In the genomic region with DNA sequence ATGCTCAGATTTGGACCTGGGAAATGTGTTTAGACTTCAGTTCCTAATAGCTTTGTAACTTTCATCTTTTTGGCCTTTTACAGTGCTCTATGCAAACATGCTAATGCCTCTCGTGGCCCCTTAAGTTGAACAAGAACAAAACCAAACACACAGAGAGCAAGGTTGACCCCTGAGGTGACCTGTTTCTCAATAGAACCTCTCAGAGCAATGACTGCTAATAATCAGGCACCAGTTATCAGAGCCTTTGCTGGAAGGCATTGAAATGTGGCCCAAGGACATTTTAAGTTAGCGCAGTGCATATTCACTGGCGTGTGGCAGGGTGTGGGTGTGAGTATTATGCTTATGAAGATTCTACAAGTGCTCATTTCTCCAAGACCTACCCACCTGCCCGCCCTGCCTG, we compare ENCODE assay signal across 18 mouse cellular contexts.
DNase-seq lines count a peak whose midpoint lies in the region; ATAC-seq and TF ChIP-seq lines count a peak whose summit lies in the region.
"Had no signal": no experiment of that assay in that cellular context is flagged by ENCODE, and none has a peak within 500 bp of the region (broad histone marks: within the 10 kb centered on the region; RNA-seq: fewer than 3 reads in every experiment).

No protein-coding gene starts in this region.

- WGBS in heart, embryonic 13.5 days, result 50% methylated on average over 4 of the region's 4 CpGs
- 53% methylated on average over 4 of the region's 4 CpGs for WGBS in lung, adult 2 months
- whole genome bisulfite sequencing in forebrain, embryonic 14.5 days, result 53% methylated on average over 4 of the region's 4 CpGs

- H3K4me3 ChIP-seq in heart, embryonic 13.5 days, result no peak overlapping the region
- H3K4me3 ChIP-seq in lung, adult 2 months (replicated peaks; ENCODE audit: extremely low read depth, low read depth, low read length), result no peak overlapping the region
- H3K4me3 ChIP-seq in forebrain, embryonic 14.5 days (ENCODE audit: low read depth, low read length), result no peak overlapping the region
- H3K4me3 ChIP-seq: forebrain, embryonic 12.5 days; heart, embryonic 15.5 days; hindbrain, embryonic 13.5 days; kidney, embryonic 15.5 days; liver, embryonic 12.5 days; midbrain, embryonic 12.5 days had no signal

- ATAC-seq in heart, embryonic 13.5 days (ENCODE audit: extremely low read depth, insufficient number of reproducible peaks, low FRiP score, low TSS enrichment), result no peak
- no peak for ATAC-seq in forebrain, embryonic 14.5 days
- ATAC-seq: liver, embryonic 12.5 days had no signal

- no peaks in the 10 kb centered on the region for H3K9me3 ChIP-seq in heart, embryonic 13.5 days
- no peaks in the 10 kb centered on the region for H3K9me3 ChIP-seq in forebrain, embryonic 14.5 days (replicated peaks; ENCODE audit: control insufficient read depth, low read length)
- H3K9me3 ChIP-seq: forebrain, embryonic 12.5 days; heart, embryonic 15.5 days; hindbrain, embryonic 13.5 days; kidney, embryonic 15.5 days; liver, embryonic 12.5 days; midbrain, embryonic 12.5 days had no signal

- H3K9ac ChIP-seq in heart, embryonic 13.5 days, result no peak overlapping the region
- no peak overlapping the region for H3K9ac ChIP-seq in forebrain, embryonic 14.5 days (ENCODE audit: low read length)
- H3K9ac ChIP-seq: forebrain, embryonic 12.5 days; heart, embryonic 15.5 days; hindbrain, embryonic 13.5 days; kidney, embryonic 15.5 days; liver, embryonic 12.5 days; midbrain, embryonic 12.5 days had no signal

- no peak for DNase-seq in heart, adult 8-10 months (ENCODE audit: low spot score)
- peak; percentile 23 for DNase-seq in testis, postnatal 14 days (ENCODE audit: low spot score)
- no peak for DNase-seq in testis, postnatal 10 days (ENCODE audit: low spot score)
- peak; percentile 34 for DNase-seq in lung, adult 2 months
- DNase-seq in forebrain, embryonic 14.5 days (ENCODE audit: low spot score), result no peak
- no peak for DNase-seq in kidney, adult 9 months
- DNase-seq: cerebellum, adult 2 months; gastrocnemius, postnatal 25 days; left cerebral cortex, postnatal 4 days; thymus, postnatal 4 days had no signal

- TF ChIP-seq CTCF in lung, adult 2 months (IDR thresholded peaks at IDR 0.05; ENCODE audit: insufficient read depth, low read length), result no peak

- no peaks in the 10 kb centered on the region for H3K27me3 ChIP-seq in heart, embryonic 13.5 days (replicated peaks)
- 0 out of 2 replicates have a peak, but pooled peaks cover 3% of the 10 kb centered on the region for H3K27me3 ChIP-seq in forebrain, embryonic 14.5 days (replicated peaks; ENCODE audit: control insufficient read depth, insufficient read depth, low read length)
- H3K27me3 ChIP-seq: heart, embryonic 15.5 days; kidney, embryonic 15.5 days; liver, embryonic 12.5 days had no signal

- peak overlapping the region; percentile 39 for H3K27ac ChIP-seq in heart, embryonic 13.5 days (replicated peaks)
- no peak overlapping the region for H3K27ac ChIP-seq in forebrain, embryonic 14.5 days (ENCODE audit: low read depth, low read length)
- H3K27ac ChIP-seq: forebrain, embryonic 12.5 days; heart, embryonic 15.5 days; hindbrain, embryonic 13.5 days; kidney, embryonic 15.5 days; liver, embryonic 12.5 days; macrophage; midbrain, embryonic 12.5 days had no signal

- H3K36me3 ChIP-seq in heart, embryonic 13.5 days, result peaks cover 22% of the 10 kb centered on the region
- no peaks in the 10 kb centered on the region for H3K36me3 ChIP-seq in forebrain, embryonic 14.5 days (ENCODE audit: control insufficient read depth, insufficient read depth, low read length)
- H3K36me3 ChIP-seq: forebrain, embryonic 12.5 days; hindbrain, embryonic 13.5 days; kidney, embryonic 15.5 days; liver, embryonic 12.5 days; midbrain, embryonic 12.5 days had no signal

- H3K4me2 ChIP-seq in heart, embryonic 13.5 days, result no peak overlapping the region
- no peak overlapping the region for H3K4me2 ChIP-seq in forebrain, embryonic 14.5 days (ENCODE audit: low read length)
- H3K4me2 ChIP-seq: forebrain, embryonic 12.5 days; heart, embryonic 15.5 days; hindbrain, embryonic 13.5 days; kidney, embryonic 15.5 days; liver, embryonic 12.5 days; midbrain, embryonic 12.5 days had no signal

- no peak for TF ChIP-seq POLR2A in lung, adult 2 months (IDR thresholded peaks at IDR 0.05; ENCODE audit: borderline replicate concordance, extremely low read depth, low read depth, low read length)

- H3K4me1 ChIP-seq in heart, embryonic 13.5 days, result peaks cover 28% of the 10 kb centered on the region
- no peaks in the 10 kb centered on the region for H3K4me1 ChIP-seq in lung, adult 2 months (ENCODE audit: control insufficient read depth, insufficient read depth, low read length)
- H3K4me1 ChIP-seq in forebrain, embryonic 14.5 days (ENCODE audit: control insufficient read depth, insufficient read depth, low read length), result no peaks in the 10 kb centered on the region
- H3K4me1 ChIP-seq: hindbrain, embryonic 13.5 days; kidney, embryonic 15.5 days; liver, embryonic 12.5 days had no signal

Comparison
In these comparisons a context has a peak if more than half of its experiments do, and no peak if none do; other contexts are left out.
1. DNase-seq: peak in testis, postnatal 14 days (single experiment) and lung, adult 2 months (single experiment); none in heart, adult 8-10 months (single experiment), testis, postnatal 10 days (single experiment), forebrain, embryonic 14.5 days (single experiment) and kidney, adult 9 months (single experiment).